Mouse (Mus musculus) myocyte (in vitro differentiated cells): ENCODE data around the gene Ttc21a. TPM values are rescaled to one million over a fixed set of nuclear protein-coding genes. Genes with fewer than 3 reads are reported as not detected.

Source experiments
- H3K27me3 ChIP-seq: one replicate; pipeline ENCODE4 v1.6.1; 2011; ENCODE audit not compliant: control insufficient read depth, insufficient read depth, insufficient read length
- H3K36me3 ChIP-seq: one replicate; pipeline ENCODE4 v1.6.1; 2011; ENCODE audit not compliant: control insufficient read depth, insufficient read depth
- H3K4me2 ChIP-seq: one replicate; pipeline ENCODE4 v1.6.1; 2011; ENCODE audit warnings: low read depth, control low read depth
- H3K4me3 ChIP-seq: one replicate; pipeline ENCODE4 v1.5.1; 2011; ENCODE audit warnings: mild to moderate bottlenecking, control low read depth, moderate library complexity
- H3K79me2 ChIP-seq: one replicate; pipeline ENCODE4 v1.6.1; 2011; ENCODE audit not compliant: control insufficient read depth, insufficient read depth
- H3ac ChIP-seq: one replicate; pipeline ENCODE4 v1.6.1; 2011; ENCODE audit not compliant: control insufficient read depth, insufficient read length
- CEBPB ChIP-seq: IDR thresholded peaks from 2 replicates; pipeline ENCODE4 v1.6.1; 2011; ENCODE audit warnings: mild to moderate bottlenecking, moderate library complexity; ENCODE audit not compliant: poor library complexity, insufficient read depth, severe bottlenecking
- E2F4 ChIP-seq: IDR thresholded peaks from one replicate; pipeline ENCODE4 v1.6.1; 2011; ENCODE audit warnings: mild to moderate bottlenecking, control low read depth, moderate library complexity; ENCODE audit not compliant: insufficient read depth
- MAX ChIP-seq: IDR thresholded peaks from one replicate; pipeline ENCODE4 v1.6.1; 2011; ENCODE audit warnings: low read depth, mild to moderate bottlenecking, control low read depth
- MYOD1 ChIP-seq, 3 experiments: IDR thresholded peaks; one replicate each; pipeline ENCODE4 v1.6.1; 2011; ENCODE audit warnings: control low read depth in 2 of 3, low read depth in 2 of 3, mild to moderate bottlenecking in 2 of 3, moderate library complexity in 1 of 3; ENCODE audit not compliant: insufficient read length in 2 of 3, control insufficient read depth in 1 of 3
- MYOG ChIP-seq, 3 experiments: IDR thresholded peaks; one replicate each; pipeline ENCODE4 v1.6.1; 2011; ENCODE audit warnings: control low read depth in 2 of 3, low read depth in 2 of 3, mild to moderate bottlenecking in 2 of 3; ENCODE audit not compliant: insufficient read length in 2 of 3, control insufficient read depth in 1 of 3, insufficient read depth in 1 of 3
- POLR2A ChIP-seq: IDR thresholded peaks from one replicate; pipeline ENCODE4 v1.6.1; 2011; ENCODE audit warnings: low read depth, mild to moderate bottlenecking, control low read depth, moderate library complexity; ENCODE audit not compliant: insufficient read length
- POLR2AphosphoS2 ChIP-seq: IDR thresholded peaks from one replicate; pipeline ENCODE4 v1.6.1; 2011; ENCODE audit warnings: low read depth, control low read depth; ENCODE audit not compliant: insufficient read length
- REST ChIP-seq: IDR thresholded peaks from one replicate; pipeline ENCODE4 v1.6.1; 2011; ENCODE audit warnings: mild to moderate bottlenecking, control low read depth, moderate library complexity; ENCODE audit not compliant: insufficient read depth, insufficient read length
- SRF ChIP-seq: IDR thresholded peaks from one replicate; pipeline ENCODE4 v1.6.1; 2011; ENCODE audit warnings: low read depth; ENCODE audit not compliant: control insufficient read depth, insufficient read length
- TCF12 ChIP-seq: IDR thresholded peaks from one replicate; pipeline ENCODE4 v1.6.1; 2011; ENCODE audit warnings: mild to moderate bottlenecking, control low read depth; ENCODE audit not compliant: poor library complexity, insufficient read depth, severe bottlenecking
- TCF3 ChIP-seq: IDR thresholded peaks from one replicate; pipeline ENCODE4 v1.6.1; 2011; ENCODE audit warnings: low read depth, control low read depth; ENCODE audit not compliant: insufficient read length
- USF1 ChIP-seq: IDR thresholded peaks from one replicate; pipeline ENCODE4 v1.6.1; 2011; ENCODE audit warnings: low read depth, mild to moderate bottlenecking, control low read depth, moderate library complexity
- polyA plus RNA-seq: library from polyadenylated mRNA; unstranded; fragments of >200 nt; fragmentation: generic; extraction: Trizol; gene quantifications from one replicate; pipeline ENCODE4 v1.2.1, GENCODE M21; 2012; ENCODE audit warnings: missing spikeins

The Ttc21a gene
- polyA plus RNA-seq, 1 experiment = 0.05 TPM

GRCm38 (mm10) chr9:119973281-119973680, 35.9 kb downstream of the Ttc21a start:
- Histone ChIP-seq H3K79me2 (peaks cover 12% of the 10 kb centered on the region), H3K27me3 (no peaks in the 10 kb centered on the region), H3ac (no peak overlapping the region), H3K4me3 (no peak overlapping the region), H3K36me3 (peaks cover 8% of the 10 kb centered on the region), H3K4me2 (no peak overlapping the region)
- TF ChIP-seq MYOG (IDR thresholded peaks at IDR 0.05; ENCODE audit: control insufficient read depth in 1 of 3, insufficient read depth in 1 of 3, insufficient read length in 2 of 3, low read depth in 2 of 3) = no peak
- no peak for TF ChIP-seq CEBPB
- no peak for TF ChIP-seq REST
- TF ChIP-seq E2F4 = no peak
- TF ChIP-seq MAX = no peak
- TF ChIP-seq TCF12 = no peak
- no peak for TF ChIP-seq POLR2A
- TF ChIP-seq POLR2AphosphoS2 = no peak

DNA sequence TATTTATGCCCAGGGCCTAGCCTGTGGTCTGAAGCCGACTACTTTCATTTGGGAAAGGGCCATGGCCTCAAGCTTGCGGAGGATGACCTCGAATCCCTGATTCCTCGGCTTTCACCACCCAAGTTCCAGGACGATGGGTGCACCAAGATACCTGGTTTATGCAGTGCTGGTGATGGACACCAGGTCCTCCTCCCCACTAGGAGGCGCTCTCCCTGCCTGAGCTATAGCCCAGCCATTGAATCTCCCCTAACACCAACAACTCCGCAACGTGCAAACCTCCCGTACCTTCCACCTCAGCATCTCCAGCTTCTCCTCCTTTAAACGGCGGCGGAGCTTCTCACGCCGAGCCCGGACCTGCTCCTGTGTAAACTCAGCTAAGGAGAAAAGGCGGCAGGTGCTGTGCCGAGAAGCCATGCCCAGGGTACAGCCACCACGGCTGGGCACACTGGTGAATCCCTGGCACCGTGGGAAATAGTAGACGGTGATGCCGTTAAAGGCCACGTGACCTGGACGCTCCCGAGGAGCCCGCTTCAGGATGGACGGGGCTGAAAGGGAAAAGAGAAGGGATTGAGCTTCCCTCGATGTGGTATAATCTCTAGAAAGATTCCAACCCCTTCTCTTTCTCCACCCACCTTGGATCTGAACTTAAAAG, 36.6 kb downstream of the Ttc21a start:
- TF ChIP-seq CEBPB (no peak), USF1 (no peak), TCF3 (no peak), REST (no peak), MAX (no peak), POLR2AphosphoS2 (no peak), SRF (no peak), POLR2A (no peak), MYOD1 (IDR thresholded peaks at IDR 0.05; ENCODE audit: control insufficient read depth in 1 of 3, insufficient read length in 2 of 3, low read depth in 2 of 3) (no peak), MYOG (IDR thresholded peaks at IDR 0.05; ENCODE audit: control insufficient read depth in 1 of 3, insufficient read depth in 1 of 3, insufficient read length in 2 of 3, low read depth in 2 of 3) (no peak), TCF12 (no peak), E2F4 (no peak)
- Histone ChIP-seq H3K79me2 (peaks cover 19% of the 10 kb centered on the region), H3K36me3 (peaks cover 8% of the 10 kb centered on the region), H3K4me2 (no peak overlapping the region), H3ac (no peak overlapping the region), H3K4me3 (no peak overlapping the region), H3K27me3 (no peaks in the 10 kb centered on the region)

DNA sequence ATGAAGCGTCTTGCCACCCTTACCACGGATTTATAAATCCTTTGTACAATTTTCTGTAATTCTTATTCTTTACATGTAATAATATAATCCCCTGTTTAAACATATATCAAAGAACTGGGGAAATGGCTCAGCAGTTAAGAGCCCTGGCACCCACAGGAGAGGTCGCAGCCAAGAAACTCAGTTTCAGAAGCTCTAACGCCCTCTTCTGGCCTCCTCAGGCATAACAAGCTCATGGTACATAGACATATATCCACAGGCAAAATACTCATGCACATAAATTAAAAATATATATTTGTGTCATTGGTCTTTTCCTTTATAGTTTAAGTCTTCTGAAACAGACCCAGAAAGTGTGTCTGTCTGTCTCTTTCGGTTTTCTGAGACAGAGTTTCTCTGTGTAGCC, 37.2 kb downstream of the Ttc21a start:
- Histone ChIP-seq H3K36me3 (peaks cover 8% of the 10 kb centered on the region), H3K27me3 (no peaks in the 10 kb centered on the region), H3K4me3 (no peak overlapping the region), H3ac (no peak overlapping the region), H3K79me2 (peaks cover 26% of the 10 kb centered on the region), H3K4me2 (no peak overlapping the region)
- no peak for TF ChIP-seq MYOG (IDR thresholded peaks at IDR 0.05; ENCODE audit: control insufficient read depth in 1 of 3, insufficient read depth in 1 of 3, insufficient read length in 2 of 3, low read depth in 2 of 3)
- TF ChIP-seq SRF = no peak
- no peak for TF ChIP-seq REST
- no peak for TF ChIP-seq TCF12
- TF ChIP-seq CEBPB = no peak
- TF ChIP-seq E2F4 = no peak

DNA sequence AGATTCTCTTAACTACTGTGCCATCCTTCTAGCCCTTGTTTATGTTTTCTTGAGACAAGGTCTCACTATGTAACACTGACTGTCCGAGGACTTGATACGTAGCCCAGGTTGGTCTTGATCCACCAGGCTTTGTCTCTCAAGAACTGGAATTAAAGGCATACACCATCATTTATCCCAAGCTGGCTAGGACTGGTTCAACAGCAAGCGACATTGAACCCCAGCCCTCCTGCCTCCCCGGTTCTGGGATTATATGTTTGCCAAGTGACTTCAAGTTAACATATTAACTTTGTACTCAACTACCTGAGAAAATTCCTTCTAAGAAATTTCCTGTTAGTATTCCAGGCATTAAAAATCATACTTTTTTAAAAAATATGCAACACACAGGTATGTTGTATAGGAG, 37.9 kb downstream of the Ttc21a start:
- no peak overlapping the region for H3ac ChIP-seq
- H3K4me2 ChIP-seq = no peak overlapping the region
- peaks cover 8% of the 10 kb centered on the region for H3K36me3 ChIP-seq
- H3K27me3 ChIP-seq = no peaks in the 10 kb centered on the region
- peaks cover 32% of the 10 kb centered on the region for H3K79me2 ChIP-seq
- no peak overlapping the region for H3K4me3 ChIP-seq
- TF ChIP-seq CEBPB (no peak), SRF (no peak), POLR2AphosphoS2 (no peak), TCF3 (no peak), USF1 (no peak), REST (no peak), MYOD1 (IDR thresholded peaks at IDR 0.05; ENCODE audit: control insufficient read depth in 1 of 3, insufficient read length in 2 of 3, low read depth in 2 of 3) (no peak), TCF12 (no peak), MAX (no peak), POLR2A (no peak), MYOG (IDR thresholded peaks at IDR 0.05; ENCODE audit: control insufficient read depth in 1 of 3, insufficient read depth in 1 of 3, insufficient read length in 2 of 3, low read depth in 2 of 3) (no peak), E2F4 (no peak)
